Mouse (Mus musculus): ENCODE measurements at regions not wholly inside any gene's neighbourhood (a gene's known extent, or its start where the extent isn't known, plus 50 kb on each side); places are given as distances from the start of the nearest gene placed in this dataset.
"Not testable (repeated sequence)": the region's sequence is repeated elsewhere in the genome, so short reads cannot be mapped to it uniquely, and the experiment has no call there.

DNA sequence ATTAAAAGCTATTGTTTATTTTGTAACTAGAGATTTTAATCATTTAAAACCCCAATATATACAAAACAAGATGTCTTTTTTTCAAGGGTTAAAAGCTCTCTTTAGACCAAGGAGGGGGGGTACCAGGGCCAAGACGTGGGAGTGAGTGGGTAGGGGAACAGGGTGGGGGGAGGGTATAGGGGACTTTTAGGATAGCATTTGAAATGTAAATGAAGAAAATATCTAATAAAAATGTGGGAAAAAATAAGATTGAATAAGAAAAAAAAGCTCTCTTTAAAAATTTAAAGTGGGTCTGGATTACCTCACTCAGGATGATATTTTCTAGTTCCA is 233.2 kb downstream of the Cd109 start:
- not testable (repeated sequence) for H3K9ac ChIP-seq (ENCODE audit: low read length); H3K4me3 ChIP-seq (ENCODE audit: control insufficient read depth in 1 of 2, insufficient read depth in 1 of 2, low read depth in 1 of 2, low read length in 2 of 2); H3K9me3 ChIP-seq (ENCODE audit: control insufficient read depth, low read length); ATAC-seq (ENCODE audit: insufficient number of reproducible peaks, insufficient read depth, low FRiP score, low read depth); H3K27me3 ChIP-seq (ENCODE audit: control insufficient read depth, insufficient read depth, low read length); H3K36me3 ChIP-seq (ENCODE audit: control insufficient read depth, insufficient read depth, low read length); H3K4me2 ChIP-seq (ENCODE audit: low read length); H3K27ac ChIP-seq (replicated peaks in 1 of 2; ENCODE audit: control insufficient read depth in 1 of 2, insufficient read depth in 1 of 2, low read depth in 2 of 2, low read length in 2 of 2)
- H3K4me1 ChIP-seq (ENCODE audit: control insufficient read depth in 2 of 2, insufficient read depth in 2 of 2, low read length in 2 of 2) = peaks cover 7 to 27% of the 10 kb centered on the region in 2 experiments
- 36% methylated on average over 1 of the region's 1 CpGs for WGBS

DNA sequence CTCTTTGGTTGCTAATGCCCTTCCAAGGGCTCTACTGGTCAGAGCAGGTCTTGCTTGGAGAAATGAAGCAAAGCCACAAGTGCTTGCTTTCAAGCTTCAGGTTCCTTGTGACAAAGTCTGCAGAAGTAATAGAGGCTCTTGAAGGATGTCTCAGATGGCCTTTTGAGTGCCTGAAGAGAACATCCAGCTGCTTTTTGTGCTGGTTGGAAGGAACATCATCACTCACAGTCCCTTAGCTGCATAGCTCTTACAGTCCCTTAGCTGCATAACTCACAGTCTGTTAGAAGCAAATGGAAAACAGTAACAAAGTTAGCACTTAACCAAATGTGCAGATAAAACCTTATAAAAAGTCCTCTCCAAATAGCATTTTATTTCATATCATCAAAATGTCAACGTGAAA is 241.6 kb downstream of the Cd109 start:
- 82% methylated on average over 1 of the region's 1 CpGs for WGBS
- no peaks in the 10 kb centered on the region for H3K36me3 ChIP-seq (ENCODE audit: control insufficient read depth, insufficient read depth, low read length)
- H3K27ac ChIP-seq (replicated peaks in 1 of 2; ENCODE audit: control insufficient read depth in 1 of 2, insufficient read depth in 1 of 2, low read depth in 2 of 2, low read length in 2 of 2) = no peak overlapping the region
- ATAC-seq (ENCODE audit: insufficient number of reproducible peaks, insufficient read depth, low FRiP score, low read depth) = no peak
- no peak overlapping the region for H3K9ac ChIP-seq (ENCODE audit: low read length)
- peaks cover 2% of the 10 kb centered on the region; the same call in 1 of the 2 replicates for H3K9me3 ChIP-seq (ENCODE audit: control insufficient read depth, low read length)
- H3K4me2 ChIP-seq (ENCODE audit: low read length) = no peak overlapping the region
- no peaks in the 10 kb centered on the region for H3K27me3 ChIP-seq (ENCODE audit: control insufficient read depth, insufficient read depth, low read length)
- no peak overlapping the region for H3K4me3 ChIP-seq (ENCODE audit: control insufficient read depth in 1 of 2, insufficient read depth in 1 of 2, low read depth in 1 of 2, low read length in 2 of 2)
- 0 out of 4 replicates have a peak, but pooled peaks cover 0 to 3% of the 10 kb centered on the region in 2 experiments for H3K4me1 ChIP-seq (ENCODE audit: control insufficient read depth in 2 of 2, insufficient read depth in 2 of 2, low read length in 2 of 2)

DNA sequence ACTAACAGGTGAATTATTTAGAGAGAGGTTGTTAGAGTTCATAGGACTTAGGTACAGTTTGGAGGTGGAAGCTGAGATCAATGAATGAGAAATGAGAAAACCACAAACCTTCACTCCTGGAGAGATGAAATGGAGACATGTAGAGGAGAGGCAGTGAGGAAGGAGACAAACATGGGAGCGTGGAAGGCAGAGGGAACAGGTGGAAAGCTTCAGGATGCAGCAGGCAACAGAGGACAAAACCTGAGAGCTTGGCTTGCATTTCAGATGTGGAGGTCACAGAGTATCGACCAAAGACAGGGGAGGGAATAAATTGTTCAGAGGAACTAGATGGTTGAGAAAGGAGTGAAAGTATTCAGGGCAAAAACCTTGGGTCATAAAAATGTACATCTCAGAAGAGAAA is 244.6 kb downstream of the Cd109 start:
- 80% methylated on average over 2 of the region's 2 CpGs for WGBS
- no peak for ATAC-seq (ENCODE audit: insufficient number of reproducible peaks, insufficient read depth, low FRiP score, low read depth)
- Histone ChIP-seq H3K27me3 (ENCODE audit: control insufficient read depth, insufficient read depth, low read length) (no peaks in the 10 kb centered on the region), H3K9ac (ENCODE audit: low read length) (no peak overlapping the region), H3K4me3 (ENCODE audit: control insufficient read depth in 1 of 2, insufficient read depth in 1 of 2, low read depth in 1 of 2, low read length in 2 of 2) (no peak overlapping the region), H3K9me3 (ENCODE audit: control insufficient read depth, low read length) (no peaks in the 10 kb centered on the region), H3K4me2 (ENCODE audit: low read length) (no peak overlapping the region), H3K36me3 (ENCODE audit: control insufficient read depth, insufficient read depth, low read length) (no peaks in the 10 kb centered on the region), H3K4me1 (ENCODE audit: control insufficient read depth in 2 of 2, insufficient read depth in 2 of 2, low read length in 2 of 2) (0 out of 4 replicates have a peak, but pooled peaks cover 0 to 3% of the 10 kb centered on the region in 2 experiments), H3K27ac (replicated peaks in 1 of 2; ENCODE audit: control insufficient read depth in 1 of 2, insufficient read depth in 1 of 2, low read depth in 2 of 2, low read length in 2 of 2) (no peak overlapping the region)

DNA sequence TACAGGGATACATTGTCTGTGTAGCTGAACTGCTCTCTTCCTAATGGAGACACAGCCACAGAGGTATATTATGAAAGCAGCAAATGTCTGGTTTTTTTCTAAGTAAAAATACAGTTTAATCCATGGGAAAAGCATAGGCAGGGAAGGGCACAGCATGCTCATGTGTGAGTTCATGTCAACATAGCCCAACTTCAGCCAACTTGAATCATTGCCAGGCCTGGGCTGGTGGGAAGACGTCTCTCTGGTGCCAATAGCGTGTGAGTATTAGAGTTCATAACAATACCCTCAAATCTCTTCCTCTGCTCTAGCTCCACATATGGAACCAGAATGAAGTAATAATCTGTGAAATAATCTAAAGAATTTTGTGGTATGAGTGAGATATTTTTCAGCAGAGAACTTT is 257.2 kb downstream of the Cd109 start:
- 56% methylated on average over 2 of the region's 2 CpGs for WGBS

DNA sequence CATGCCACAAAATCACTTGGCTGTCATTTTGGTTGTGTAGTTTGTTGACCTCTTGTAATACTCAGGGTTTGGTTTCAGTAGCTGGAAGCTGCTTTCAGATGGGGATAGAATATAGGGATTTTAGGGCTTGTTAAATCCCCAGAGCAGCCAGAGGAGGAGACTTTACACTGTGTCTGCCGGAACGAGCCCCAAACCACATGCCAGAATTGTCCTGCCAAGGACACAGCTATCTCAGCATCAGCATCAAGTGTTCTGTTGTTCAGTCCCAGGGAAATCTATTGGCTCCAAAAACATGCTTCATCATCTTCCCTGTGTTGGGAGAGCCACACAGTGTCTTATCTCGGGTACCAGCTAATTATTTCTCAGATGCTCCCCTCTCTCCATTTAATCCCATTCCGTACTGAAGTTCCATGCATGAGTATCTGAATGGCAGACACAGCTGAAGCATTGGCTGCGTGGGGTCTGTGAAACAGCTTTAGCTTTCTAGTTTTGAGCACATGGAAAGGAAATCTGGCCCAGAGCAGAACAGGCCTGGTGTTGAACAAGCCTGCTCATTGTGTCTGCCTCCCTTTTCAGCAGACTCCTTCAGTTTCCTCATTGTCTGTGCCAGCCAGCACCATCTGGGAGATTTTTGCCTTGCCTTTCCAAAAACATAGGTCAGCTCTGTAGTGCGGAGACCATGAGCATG is 264.8 kb downstream of the Cd109 start:
- no peak overlapping the region for H3K4me3 ChIP-seq (ENCODE audit: control insufficient read depth in 1 of 2, insufficient read depth in 1 of 2, low read depth in 1 of 2, low read length in 2 of 2)
- 53% methylated on average over 6 of the region's 6 CpGs for WGBS
- no peak overlapping the region for H3K9ac ChIP-seq (ENCODE audit: low read length)
- no peaks in the 10 kb centered on the region for H3K27me3 ChIP-seq (ENCODE audit: control insufficient read depth, insufficient read depth, low read length)
- 0 out of 4 replicates have a peak, but pooled peaks cover 0 to 3% of the 10 kb centered on the region in 2 experiments for H3K4me1 ChIP-seq (ENCODE audit: control insufficient read depth in 2 of 2, insufficient read depth in 2 of 2, low read length in 2 of 2)
- H3K27ac ChIP-seq (replicated peaks in 1 of 2; ENCODE audit: control insufficient read depth in 1 of 2, insufficient read depth in 1 of 2, low read depth in 2 of 2, low read length in 2 of 2) = no peak overlapping the region
- no peak; the same call in 1 of the 2 replicates for ATAC-seq (ENCODE audit: insufficient number of reproducible peaks, insufficient read depth, low FRiP score, low read depth)
- H3K9me3 ChIP-seq (ENCODE audit: control insufficient read depth, low read length) = no peaks in the 10 kb centered on the region
- H3K36me3 ChIP-seq (ENCODE audit: control insufficient read depth, insufficient read depth, low read length) = no peaks in the 10 kb centered on the region
- H3K4me2 ChIP-seq (ENCODE audit: low read length) = no peak overlapping the region

More for the DNA sequence above, 257.2 kb downstream of the Cd109 start:
- no peaks in the 10 kb centered on the region for H3K9me3 ChIP-seq (ENCODE audit: control insufficient read depth, low read length)
- no peaks in the 10 kb centered on the region for H3K27me3 ChIP-seq (ENCODE audit: control insufficient read depth, insufficient read depth, low read length)
- no peaks in the 10 kb centered on the region for H3K4me1 ChIP-seq (ENCODE audit: control insufficient read depth in 2 of 2, insufficient read depth in 2 of 2, low read length in 2 of 2)
- no peak overlapping the region for H3K4me2 ChIP-seq (ENCODE audit: low read length)
- H3K4me3 ChIP-seq (ENCODE audit: control insufficient read depth in 1 of 2, insufficient read depth in 1 of 2, low read depth in 1 of 2, low read length in 2 of 2) = no peak overlapping the region
- no peaks in the 10 kb centered on the region for H3K36me3 ChIP-seq (ENCODE audit: control insufficient read depth, insufficient read depth, low read length)
- no peak for ATAC-seq (ENCODE audit: insufficient number of reproducible peaks, insufficient read depth, low FRiP score, low read depth)
- no peak overlapping the region for H3K27ac ChIP-seq (replicated peaks in 1 of 2; ENCODE audit: control insufficient read depth in 1 of 2, insufficient read depth in 1 of 2, low read depth in 2 of 2, low read length in 2 of 2)
- H3K9ac ChIP-seq (ENCODE audit: low read length) = no peak overlapping the region

DNA sequence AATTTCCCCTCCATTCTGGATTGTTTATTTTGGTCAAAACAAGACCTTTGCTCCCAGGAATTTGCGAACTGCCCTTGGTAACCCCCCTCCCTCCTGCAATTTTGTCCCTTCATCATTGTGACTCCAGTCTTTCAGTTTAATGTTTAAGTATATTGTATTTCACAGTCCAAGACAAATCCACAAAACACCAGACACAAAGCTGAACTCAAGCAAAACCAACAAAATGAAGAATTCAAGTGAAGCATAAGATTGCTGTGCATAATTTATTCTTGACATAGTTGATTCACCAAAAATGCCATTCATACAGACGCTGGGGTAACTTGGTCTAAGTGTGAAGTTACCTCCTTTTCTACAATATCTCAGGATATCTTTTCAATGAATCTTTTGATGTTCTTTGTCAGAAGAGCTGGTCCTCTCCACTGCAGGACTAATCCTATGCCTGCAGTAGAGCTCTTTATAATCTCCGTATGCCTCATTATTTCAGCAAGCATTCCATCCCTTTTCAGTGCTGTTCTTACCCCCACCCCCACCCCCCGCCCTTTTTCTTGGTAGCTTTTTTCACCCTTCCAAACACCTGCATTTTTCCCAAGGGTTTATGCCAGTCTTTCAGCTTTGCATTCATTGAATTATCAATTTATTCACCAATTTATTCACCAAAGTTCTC is 265.4 kb downstream of the Cd109 start:
- Histone ChIP-seq H3K36me3 (ENCODE audit: control insufficient read depth, insufficient read depth, low read length) (no peaks in the 10 kb centered on the region), H3K27me3 (ENCODE audit: control insufficient read depth, insufficient read depth, low read length) (no peaks in the 10 kb centered on the region), H3K4me3 (ENCODE audit: control insufficient read depth in 1 of 2, insufficient read depth in 1 of 2, low read depth in 1 of 2, low read length in 2 of 2) (no peak overlapping the region), H3K4me1 (ENCODE audit: control insufficient read depth in 2 of 2, insufficient read depth in 2 of 2, low read length in 2 of 2) (0 out of 4 replicates have a peak, but pooled peaks cover 0 to 3% of the 10 kb centered on the region in 2 experiments), H3K4me2 (ENCODE audit: low read length) (no peak overlapping the region), H3K27ac (replicated peaks in 1 of 2; ENCODE audit: control insufficient read depth in 1 of 2, insufficient read depth in 1 of 2, low read depth in 2 of 2, low read length in 2 of 2) (no peak overlapping the region), H3K9ac (ENCODE audit: low read length) (no peak overlapping the region), H3K9me3 (ENCODE audit: control insufficient read depth, low read length) (no peaks in the 10 kb centered on the region)
- 79% methylated on average over 4 of the region's 4 CpGs for WGBS
- no peak for ATAC-seq (ENCODE audit: insufficient number of reproducible peaks, insufficient read depth, low FRiP score, low read depth)

DNA sequence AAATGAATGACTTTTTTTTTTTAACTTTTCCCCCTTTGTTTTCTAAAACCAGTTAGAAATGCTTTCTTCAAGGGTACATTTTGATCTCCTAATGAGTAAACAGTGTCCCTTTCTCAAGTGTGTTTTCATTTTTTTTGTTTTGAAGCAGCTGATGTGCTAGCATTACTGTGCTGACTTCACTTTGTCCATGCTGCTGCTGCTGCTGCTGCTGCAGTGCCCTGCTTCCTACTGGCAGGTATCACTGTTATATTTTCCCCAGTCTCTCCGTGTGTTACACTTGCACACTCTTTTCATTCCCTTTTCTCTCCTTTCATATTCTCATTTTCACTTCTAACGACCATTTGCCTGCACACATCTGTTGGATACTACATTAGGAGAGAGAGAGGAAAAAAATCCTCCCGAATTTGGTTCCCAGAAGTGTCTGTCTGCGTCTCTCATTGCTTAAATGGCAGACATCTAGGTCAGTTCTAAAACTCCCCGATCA is 266.0 kb downstream of the Cd109 start:
- H3K27me3 ChIP-seq (ENCODE audit: control insufficient read depth, insufficient read depth, low read length) = no peaks in the 10 kb centered on the region
- H3K9me3 ChIP-seq (ENCODE audit: control insufficient read depth, low read length) = no peaks in the 10 kb centered on the region
- H3K27ac ChIP-seq (replicated peaks in 1 of 2; ENCODE audit: control insufficient read depth in 1 of 2, insufficient read depth in 1 of 2, low read depth in 2 of 2, low read length in 2 of 2) = no peak overlapping the region
- H3K4me1 ChIP-seq (ENCODE audit: control insufficient read depth in 2 of 2, insufficient read depth in 2 of 2, low read length in 2 of 2) = 0 out of 4 replicates have a peak, but pooled peaks cover 0 to 3% of the 10 kb centered on the region in 2 experiments
- no peak overlapping the region for H3K4me3 ChIP-seq (ENCODE audit: control insufficient read depth in 1 of 2, insufficient read depth in 1 of 2, low read depth in 1 of 2, low read length in 2 of 2)
- WGBS = 63% methylated on average over 5 of the region's 5 CpGs
- H3K36me3 ChIP-seq (ENCODE audit: control insufficient read depth, insufficient read depth, low read length) = no peaks in the 10 kb centered on the region
- no peak for ATAC-seq (ENCODE audit: insufficient number of reproducible peaks, insufficient read depth, low FRiP score, low read depth)
- H3K9ac ChIP-seq (ENCODE audit: low read length) = no peak overlapping the region
- no peak overlapping the region for H3K4me2 ChIP-seq (ENCODE audit: low read length)

Data from heart, embryonic 14.5 days (tissue).